Mouse (Mus musculus) 3134 (cell line): ENCODE data around the gene Pik3c2b.

Experiments
- DNase-seq: peaks from one replicate; pipeline ENCODE4 v3.0.0-alpha.2; 2011; ENCODE audit warnings: low spot score; ENCODE audit not compliant: insufficient read length; ENCODE audit errors: extremely low read depth

The Pik3c2b gene

DNA sequence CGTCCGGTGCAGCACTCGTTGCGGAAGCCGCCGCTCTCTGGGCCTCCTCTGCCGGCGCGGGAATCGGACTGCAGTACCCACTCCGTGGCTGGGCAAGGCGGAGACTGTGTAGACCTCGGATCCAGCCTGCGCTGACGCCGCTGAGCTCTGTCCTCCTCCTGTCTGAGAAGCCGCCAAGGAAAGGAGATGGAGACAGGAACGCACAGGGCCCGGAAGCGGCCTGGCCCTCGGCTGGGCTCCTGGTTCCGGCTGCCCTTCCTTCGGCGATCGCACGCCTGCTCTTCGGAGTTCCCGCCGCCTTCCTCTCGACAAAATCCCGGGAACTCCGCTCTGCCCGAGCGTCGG is 86.1 kb downstream of the Pik3c2b start:
- DNase-seq: no peak

DNA sequence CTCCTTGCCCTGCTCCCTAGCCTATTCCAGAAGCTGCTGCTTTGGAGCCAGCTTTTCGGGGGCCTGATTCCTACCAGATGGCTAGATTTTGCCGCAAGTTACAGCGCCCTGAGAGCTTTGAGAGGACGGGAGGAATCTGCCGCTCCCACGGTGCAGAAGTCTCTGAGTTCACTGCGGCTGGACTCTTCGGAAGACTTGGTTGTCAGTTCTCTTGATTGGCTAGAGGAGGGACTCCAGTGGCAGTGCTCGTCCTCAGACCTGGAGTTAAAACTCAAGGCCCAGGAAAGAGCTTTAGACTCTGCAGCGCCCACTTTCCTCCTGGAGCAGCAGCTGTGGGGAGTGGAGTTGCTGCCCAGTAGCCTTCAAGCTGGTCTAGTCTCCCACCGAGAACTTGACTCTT is 86.5 kb downstream of the Pik3c2b start:
- no peak for DNase-seq

DNA sequence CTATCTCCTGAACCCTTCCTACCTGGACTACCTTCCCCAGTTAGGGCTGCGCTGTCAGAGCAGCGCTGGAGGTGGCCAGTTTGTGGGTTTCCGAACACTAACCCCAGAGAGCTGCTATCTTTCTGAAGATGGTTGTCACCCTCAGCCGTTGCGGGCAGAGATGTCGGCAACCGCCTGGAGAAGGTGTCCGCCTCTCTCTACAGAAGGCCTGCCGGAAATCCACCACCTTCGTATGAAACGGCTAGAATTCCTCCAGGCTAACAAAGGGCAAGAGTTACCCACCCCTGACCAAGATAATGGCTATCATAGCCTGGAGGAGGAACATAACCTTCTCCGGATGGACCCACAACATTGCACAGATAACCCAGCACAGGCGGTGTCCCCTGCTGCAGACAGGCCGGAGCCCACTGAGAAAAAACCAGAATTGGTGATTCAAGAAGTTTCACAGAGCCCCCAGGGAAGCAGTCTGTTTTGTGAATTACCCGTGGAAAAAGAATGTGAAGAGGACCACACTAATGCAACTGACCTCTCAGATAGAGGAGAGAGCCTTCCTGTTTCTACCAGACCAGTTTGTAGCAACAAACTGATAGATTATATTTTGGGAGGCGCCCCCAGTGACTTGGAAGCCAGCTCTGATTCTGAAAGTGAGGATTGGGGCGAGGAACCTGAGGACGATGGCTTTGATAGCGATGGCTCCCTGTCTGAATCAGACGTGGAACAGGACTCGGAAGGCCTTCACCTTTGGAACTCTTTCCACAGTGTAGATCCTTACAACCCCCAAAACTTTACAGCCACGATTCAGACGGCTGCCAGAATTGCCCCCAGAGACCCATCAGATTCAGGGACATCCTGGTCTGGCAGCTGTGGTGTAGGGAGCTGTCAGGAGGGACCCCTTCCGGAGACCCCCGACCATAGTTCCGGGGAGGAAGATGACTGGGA is 87.2 kb downstream of the Pik3c2b start:
- no peak for DNase-seq

DNA sequence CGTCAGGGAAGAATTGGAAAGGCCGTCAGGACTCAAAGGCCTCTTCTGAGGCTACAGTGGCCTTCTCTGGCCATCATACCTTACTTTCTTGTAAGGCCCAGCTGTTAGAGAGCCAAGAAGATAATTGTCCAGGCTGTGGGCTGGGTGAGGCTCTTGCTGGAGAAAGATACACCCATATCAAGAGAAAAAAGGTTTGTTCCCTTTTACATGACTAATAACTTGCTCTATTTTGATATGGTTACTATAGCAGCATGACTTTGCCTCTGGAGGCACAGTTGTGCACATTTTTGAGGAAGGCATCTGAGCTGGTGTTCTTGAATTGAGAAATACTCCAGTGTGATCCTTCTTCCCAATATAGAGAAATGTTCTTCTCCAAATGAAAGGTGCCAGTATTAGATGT is 88.0 kb downstream of the Pik3c2b start:
- DNase-seq: no peak

DNA sequence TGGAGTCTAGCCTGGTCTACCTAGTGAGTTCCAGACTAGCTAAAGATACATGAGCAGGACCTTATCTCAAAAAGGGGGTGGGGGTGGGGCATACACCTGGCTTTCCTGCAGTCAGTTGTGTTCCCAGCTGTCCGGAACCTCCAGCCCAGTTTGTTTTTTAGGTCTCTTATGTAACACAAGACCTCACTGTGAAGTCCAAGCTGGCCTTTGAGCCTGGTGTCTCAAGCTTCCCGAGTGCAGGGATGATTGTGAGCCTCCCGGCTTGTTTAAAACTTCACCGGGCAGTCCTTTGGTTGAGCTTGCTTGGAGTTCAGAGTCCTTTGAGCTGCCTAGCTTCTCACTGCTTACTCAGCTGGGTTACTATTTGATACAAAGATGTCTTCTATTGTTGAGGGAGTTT is 88.6 kb downstream of the Pik3c2b start:
- DNase-seq: no peak

DNA sequence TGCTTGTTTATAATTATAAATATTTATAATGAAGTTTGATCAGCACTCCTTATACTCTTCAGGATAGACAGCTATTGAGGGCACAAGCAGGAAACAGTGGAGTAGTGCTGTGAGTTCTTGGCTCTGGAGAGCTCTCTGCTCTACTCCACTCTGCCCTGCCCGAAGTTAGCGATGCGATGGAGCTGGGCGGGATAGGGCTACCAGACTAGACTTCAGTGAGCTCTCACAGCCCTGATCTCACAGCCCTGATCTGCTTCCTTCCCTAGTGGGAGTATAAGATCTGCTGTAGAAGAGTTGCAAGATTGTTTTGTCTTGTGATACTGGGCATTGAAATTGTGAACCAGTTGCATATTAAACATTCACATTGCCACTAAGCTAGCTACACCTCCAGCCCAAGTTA is 89.4 kb downstream of the Pik3c2b start:
- DNase-seq: no peak

GRCm38 (mm10) chr1:133135808-133136207 is 90.3 kb downstream of the Pik3c2b start:
- no peak for DNase-seq

DNA sequence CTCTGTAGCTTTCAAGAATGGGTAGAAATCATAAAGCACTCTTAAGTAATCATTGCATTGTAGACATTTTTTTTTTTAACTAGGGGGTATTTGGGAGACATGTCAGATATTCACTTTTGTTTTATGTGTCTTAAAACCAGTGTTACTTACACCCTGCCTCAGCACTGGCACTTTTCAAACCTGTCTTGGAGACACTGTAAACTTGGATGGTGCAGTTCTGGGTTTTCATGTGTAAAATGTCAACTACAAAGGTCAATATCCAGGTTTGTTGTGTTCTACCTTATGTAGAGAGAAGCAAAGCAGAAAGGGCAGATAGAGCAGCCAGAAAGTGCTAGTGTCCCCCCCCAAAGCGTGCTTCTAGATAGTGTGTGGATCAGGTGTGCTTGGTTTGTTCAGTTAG is 92.9 kb downstream of the Pik3c2b start:
- DNase-seq: no peak

- DNase-seq: no peak
These were observed 100.8 kb downstream of the Pik3c2b start for GRCm38 (mm10) chr1:133146014-133147009.

- DNase-seq: no peak
These were observed 101.9 kb downstream of the Pik3c2b start for GRCm38 (mm10) chr1:133147324-133147723.

DNA sequence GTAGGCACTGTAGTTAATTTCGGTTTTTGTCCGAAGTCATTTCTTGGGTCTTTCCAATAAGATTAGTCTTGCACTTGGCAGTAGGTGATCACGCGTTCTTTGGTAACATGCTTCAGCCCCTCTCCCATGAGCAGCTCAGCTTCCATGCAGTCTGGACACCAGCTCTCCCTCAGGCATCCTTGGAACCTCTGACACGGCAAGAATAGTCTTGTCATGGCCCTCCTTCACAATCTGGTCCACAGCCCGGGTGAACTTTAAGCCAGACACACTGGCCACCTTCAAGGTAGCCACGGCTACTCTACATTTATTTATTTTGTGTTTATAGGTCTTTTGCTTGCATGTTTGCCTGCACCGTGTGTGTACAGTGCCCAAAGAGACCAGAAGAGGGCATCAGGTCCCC is 102.7 kb downstream of the Pik3c2b start:
- no peak for DNase-seq

DNA sequence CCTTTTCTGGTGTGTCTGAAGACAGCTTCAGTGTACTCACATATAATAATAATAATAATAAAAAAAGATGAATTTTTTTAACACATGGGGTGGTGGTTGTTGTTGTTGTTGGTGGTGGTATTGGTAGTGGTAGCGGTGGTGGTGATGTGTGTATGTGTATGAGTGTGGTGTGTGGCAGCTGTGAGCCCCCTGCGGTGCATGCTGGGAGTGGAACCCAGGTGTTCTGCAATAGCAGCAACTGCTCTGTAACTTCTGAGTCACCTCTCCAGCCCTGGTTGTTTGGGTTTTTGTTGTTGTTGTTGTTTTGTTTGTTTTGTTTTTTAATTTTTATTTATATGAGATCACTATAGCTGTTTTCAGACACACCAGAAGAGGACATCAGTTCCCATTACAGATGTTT is 105.1 kb downstream of the Pik3c2b start:
- no peak for DNase-seq

- no peak for DNase-seq
These were observed 106.7 kb downstream of the Pik3c2b start for GRCm38 (mm10) chr1:133152213-133152612.

GRCm38 (mm10) chr1:133155270-133155669 is 109.8 kb downstream of the Pik3c2b start:
- no peak for DNase-seq
